Mouse (Mus musculus) brain, embryonic 18.5 days (tissue): ENCODE results near the gene Ide.
"Not testable (repeated sequence)": the region's sequence is repeated elsewhere in the genome, so short reads cannot be mapped to it uniquely, and the experiment has no call there.

Source experiments
- DNase-seq: peaks from one replicate; pipeline ENCODE4 v3.0.0-alpha.2; 2012; ENCODE audit warnings: low read depth, low spot score

Gene Ide

GRCm38 (mm10) chr19:37265333-37266103 is 72.1 kb downstream of the Ide start:
- peak; percentile 56 for DNase-seq

- DNase-seq: no peak
Observed at GRCm38 (mm10) chr19:37263943-37264897, 73.4 kb downstream of the Ide start.

DNA sequence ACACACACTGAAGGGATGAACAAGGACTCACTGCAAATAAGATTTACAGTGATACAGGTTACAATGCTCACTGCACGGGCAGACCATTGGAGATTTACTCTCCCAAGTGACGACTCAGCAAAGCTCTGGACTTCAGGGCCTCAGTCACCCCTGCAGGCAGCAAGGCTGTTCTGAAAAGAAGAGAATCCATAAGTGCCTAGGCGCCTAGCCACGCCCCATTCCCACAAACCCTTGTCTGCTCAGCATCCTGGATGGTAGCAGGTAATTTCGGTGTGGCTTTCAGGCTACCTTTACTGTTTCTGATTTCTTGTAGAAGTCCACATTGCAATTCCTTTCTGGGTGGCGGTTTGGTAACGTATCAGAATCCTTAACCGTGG is 74.1 kb downstream of the Ide start:
- no peak for DNase-seq

DNA sequence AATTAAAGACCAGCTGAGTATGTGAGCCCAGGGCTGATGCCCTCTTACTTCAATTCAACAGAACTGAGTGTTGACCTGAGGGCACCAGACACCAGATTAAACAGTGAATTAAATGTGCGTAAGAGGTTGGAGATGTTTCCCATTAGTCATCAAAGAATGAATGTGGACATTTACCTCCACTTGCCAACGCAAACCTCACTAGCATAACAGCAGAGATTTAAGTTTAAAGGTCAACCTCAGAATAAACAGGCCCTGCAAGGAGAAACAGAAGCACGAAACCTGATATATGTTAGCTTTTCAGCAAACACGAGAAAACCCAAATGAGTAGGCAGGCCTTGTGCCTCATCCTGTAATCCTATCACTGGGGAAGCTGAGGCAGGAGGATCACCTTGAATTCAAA is 75.3 kb downstream of the Ide start:
- no peak for DNase-seq

DNA sequence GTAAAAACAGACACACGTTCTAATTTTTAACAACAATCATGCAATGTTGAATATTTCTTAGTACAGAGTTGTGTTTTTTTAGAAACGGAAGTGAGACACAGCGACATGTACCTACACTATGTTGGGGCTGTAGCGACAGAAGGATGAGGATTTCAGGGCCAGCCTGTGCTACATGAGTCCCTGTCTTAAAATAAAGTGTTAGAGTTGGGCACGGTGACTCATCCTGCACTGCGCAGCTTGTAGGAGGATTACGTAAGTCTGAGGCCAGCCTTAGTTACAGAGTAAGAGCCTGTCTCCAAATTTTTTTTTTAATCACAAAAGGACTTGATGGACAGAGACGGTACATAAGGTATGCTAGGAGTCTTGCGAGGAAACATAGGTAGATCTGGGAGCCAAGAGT is 82.3 kb downstream of the Ide start:
- DNase-seq: no peak

DNA sequence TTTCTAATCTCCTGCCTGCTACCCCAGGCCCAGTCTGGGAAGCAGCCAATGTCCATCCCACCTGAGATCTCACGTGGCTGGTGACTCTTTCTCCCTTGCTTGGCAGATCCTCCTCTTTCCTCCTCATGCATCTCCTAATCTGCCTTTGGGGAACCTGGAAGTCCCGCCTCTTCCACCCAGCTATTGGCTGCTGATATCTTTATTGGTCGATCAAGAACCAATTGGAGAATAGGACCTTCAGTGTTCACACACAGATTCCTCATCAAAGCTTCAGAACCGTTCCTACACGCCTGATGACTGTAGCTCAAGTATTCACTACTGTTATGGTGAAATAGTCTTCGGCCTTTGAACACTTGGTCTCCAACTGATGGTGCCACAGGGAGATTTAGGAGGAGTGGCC is 85.5 kb downstream of the Ide start:
- no peak for DNase-seq

GRCm38 (mm10) chr19:37248199-37248598 is 89.5 kb downstream of the Ide start:
- DNase-seq: no peak

- no peak for DNase-seq
Observed at GRCm38 (mm10) chr19:37246859-37247258, 90.8 kb downstream of the Ide start.

GRCm38 (mm10) chr19:37242707-37243106 is 94.9 kb downstream of the Ide start:
- DNase-seq: no peak

GRCm38 (mm10) chr19:37241201-37241600 is 96.5 kb downstream of the Ide start:
- DNase-seq: no peak

DNA sequence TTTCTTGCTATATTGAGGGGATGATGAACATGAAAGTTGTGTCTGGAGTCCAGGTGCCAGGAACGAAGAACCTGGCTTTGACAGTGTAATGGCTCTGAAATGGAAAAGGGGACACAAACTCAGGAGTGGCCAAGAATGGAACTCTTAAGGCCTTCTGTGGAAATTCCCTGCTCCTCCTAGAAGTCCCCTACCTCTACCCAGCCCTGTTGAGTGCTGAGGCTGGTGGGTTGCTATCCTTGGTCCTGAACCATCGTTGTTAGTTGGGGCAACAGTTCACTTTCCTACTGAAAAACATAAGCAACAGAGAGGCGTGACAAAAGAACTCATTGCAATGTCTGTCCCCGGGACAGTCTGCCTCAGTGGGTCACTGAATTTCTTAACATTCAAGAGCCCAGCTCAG is 98.6 kb downstream of the Ide start:
- DNase-seq: no peak

DNA sequence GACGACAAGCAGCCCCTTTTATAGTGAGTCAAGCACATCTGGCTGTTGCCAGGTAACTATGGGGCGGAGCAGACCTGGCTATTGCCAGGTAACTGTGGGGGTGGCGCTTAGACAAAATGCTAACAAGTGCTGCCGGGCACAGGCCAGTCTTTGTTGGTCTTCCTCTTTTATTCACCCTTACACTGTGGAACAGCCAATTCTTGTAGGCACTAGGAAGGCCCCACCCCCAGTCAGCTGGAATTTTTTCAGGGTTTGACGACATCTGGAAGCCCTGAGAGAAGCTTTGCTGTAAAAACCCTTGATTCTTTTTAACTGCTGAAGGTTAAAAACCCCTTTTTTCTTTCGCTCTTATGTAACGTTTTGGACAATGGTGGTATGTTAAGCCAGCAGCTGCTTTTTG is 99.0 kb downstream of the Ide start:
- DNase-seq: no peak

- no peak for DNase-seq
Observed at GRCm38 (mm10) chr19:37237712-37238437, 99.8 kb downstream of the Ide start.

DNA sequence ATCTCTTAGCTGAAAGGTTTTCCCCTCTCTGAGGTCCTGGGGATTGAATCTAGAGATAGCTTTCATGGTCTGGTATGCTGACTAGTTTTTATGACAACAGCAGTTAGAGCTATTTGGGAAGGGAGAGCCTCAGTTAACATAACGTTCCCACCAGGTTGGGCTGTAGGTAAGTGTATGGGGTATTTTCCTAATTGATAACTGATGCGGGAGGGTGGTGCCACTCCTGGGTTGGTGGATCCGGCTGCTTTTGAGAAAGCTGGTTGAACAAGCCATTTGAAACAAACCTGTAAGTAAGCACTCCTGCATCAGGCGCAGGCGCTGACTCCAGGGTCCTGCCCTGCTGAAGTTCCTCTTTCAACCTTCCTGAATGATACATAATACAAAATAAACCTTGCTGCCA is 100.3 kb downstream of the Ide start:
- no peak for DNase-seq

DNA sequence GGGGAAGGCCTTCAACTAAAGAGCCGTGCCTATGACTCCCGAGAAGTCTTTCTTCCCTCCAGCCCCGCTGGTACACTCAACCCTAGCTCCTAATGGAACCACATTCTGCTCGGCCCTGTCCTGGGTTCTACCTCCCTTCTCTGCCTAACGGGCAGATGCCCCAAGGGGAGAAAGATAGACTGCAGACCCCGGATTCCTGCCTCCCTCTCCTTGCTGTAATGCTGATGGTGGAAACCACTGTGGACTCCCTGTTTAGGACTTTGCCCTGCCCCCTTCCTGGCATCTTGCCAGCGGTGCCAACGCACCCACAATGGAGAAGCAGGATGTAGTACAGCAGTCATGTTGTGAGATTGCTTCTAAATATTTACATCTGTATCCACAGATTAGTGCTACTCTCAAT is 101.8 kb downstream of the Ide start:
- no peak for DNase-seq

GRCm38 (mm10) chr19:37233561-37234539 is 103.8 kb downstream of the Ide start:
- no peak for DNase-seq

DNA sequence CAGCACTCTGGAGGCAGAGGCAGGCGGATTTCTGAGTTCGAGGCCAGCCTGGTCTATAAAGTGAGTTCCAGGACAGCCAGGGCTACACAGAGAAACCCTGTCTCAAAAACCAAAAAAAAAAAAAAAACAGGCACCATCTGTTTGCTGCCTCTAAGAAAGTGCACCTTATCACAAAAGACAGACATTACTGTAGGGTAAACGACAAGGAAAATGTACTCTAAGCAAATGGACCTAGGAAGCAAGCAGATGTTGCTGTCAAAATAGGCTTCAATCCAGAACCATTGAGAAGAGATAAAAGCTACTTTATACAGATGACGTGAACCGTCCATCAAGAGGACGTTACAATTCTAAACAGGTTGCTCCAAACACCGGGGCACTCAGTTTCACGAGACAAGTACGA is 105.1 kb downstream of the Ide start:
- not testable (repeated sequence) for DNase-seq

- DNase-seq: no peak
Observed at GRCm38 (mm10) chr19:37225197-37225862, 112.3 kb downstream of the Ide start.
